1 mouse cellular context compared by ENCODE assay signal in the genomic region with DNA sequence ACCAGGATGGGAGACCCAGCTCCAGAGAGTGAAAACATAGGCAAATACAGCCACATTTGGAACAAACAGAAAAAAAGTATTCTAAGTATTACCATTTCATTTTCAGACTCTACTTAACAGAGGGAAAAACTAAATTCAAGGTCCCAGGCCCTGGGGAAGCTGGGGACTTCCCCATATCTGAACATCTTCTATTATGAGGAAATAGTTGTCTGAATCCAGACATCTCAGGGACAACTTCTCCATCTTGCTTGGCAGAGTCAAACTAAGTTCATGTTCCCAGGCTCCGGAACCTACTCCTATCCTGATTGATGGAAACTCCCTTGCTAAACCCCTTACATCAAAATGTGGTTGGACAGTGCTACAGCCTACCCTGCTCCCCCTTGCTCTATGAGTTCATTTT.
TF ChIP-seq lines count a peak whose summit lies in the region.

No protein-coding gene starts in this region.

TF ChIP-seq in CH12.LX, 34 proteins besides CTCF, POLR2A, EP300 and RAD21:
- TF ChIP-seq MAX (IDR thresholded peaks at IDR 0.05; ENCODE audit: low read length) = no peak
- no peak for TF ChIP-seq NRF1 (IDR thresholded peaks at IDR 0.05; ENCODE audit: low read depth, low read length)
- TF ChIP-seq CHD2 (IDR thresholded peaks at IDR 0.05; ENCODE audit: low read length) = no peak
- no peak for TF ChIP-seq E2F4 (IDR thresholded peaks at IDR 0.05; ENCODE audit: insufficient replicate concordance, low read depth, low read length)
- TF ChIP-seq ZKSCAN1 (IDR thresholded peaks at IDR 0.05; ENCODE audit: borderline replicate concordance, low read depth, low read length) = no peak
- TF ChIP-seq RCOR1 (conservative IDR thresholded peaks at IDR 0.05; ENCODE audit: low read depth, low read length) = no peak
- peak; percentile 23; the same call in 1 of the 2 replicates for TF ChIP-seq ELF1 (IDR thresholded peaks at IDR 0.05; ENCODE audit: low read depth, low read length)
- TF ChIP-seq KAT2A (IDR thresholded peaks at IDR 0.05; ENCODE audit: insufficient replicate concordance, low read length) = no peak
- TF ChIP-seq UBTF (IDR thresholded peaks at IDR 0.05; ENCODE audit: low read depth, low read length) = no peak
- no peak for TF ChIP-seq MAFK (IDR thresholded peaks at IDR 0.05; ENCODE audit: insufficient replicate concordance, low read length)
- no peak for TF ChIP-seq MAZ (IDR thresholded peaks at IDR 0.05; ENCODE audit: low read depth, low read length)
- no peak for TF ChIP-seq JUND (conservative IDR thresholded peaks at IDR 0.05; ENCODE audit: low read depth, low read length)
- no peak for TF ChIP-seq USF2 (conservative IDR thresholded peaks at IDR 0.05; ENCODE audit: low read depth, low read length)
- TF ChIP-seq MYC (IDR thresholded peaks at IDR 0.05; ENCODE audit: low read depth, low read length) = no peak
- TF ChIP-seq IRF4 (IDR thresholded peaks at IDR 0.05; ENCODE audit: low read depth, low read length) = 0 out of 2 replicates have a peak, but pooled peaks have one; percentile 17
- TF ChIP-seq POLR2AphosphoS2 (IDR thresholded peaks at IDR 0.05; ENCODE audit: low read depth, low read length) = no peak
- TF ChIP-seq ETS1 (conservative IDR thresholded peaks at IDR 0.05; ENCODE audit: low read depth, low read length) = peak; percentile 10; the same call in 1 of the 2 replicates
- peak; percentile 57; the same call in 1 of the 2 replicates for TF ChIP-seq MEF2A (IDR thresholded peaks at IDR 0.05; ENCODE audit: borderline replicate concordance, low read depth, low read length)
- no peak for TF ChIP-seq BHLHE40 (IDR thresholded peaks at IDR 0.05; ENCODE audit: low read depth, low read length)
- no peak for TF ChIP-seq GABPA (IDR thresholded peaks at IDR 0.05; ENCODE audit: insufficient replicate concordance, low read depth, low read length)
- no peak for TF ChIP-seq SIN3A (IDR thresholded peaks at IDR 0.05; ENCODE audit: low read length)
- no peak for TF ChIP-seq MXI1 (IDR thresholded peaks at IDR 0.05; ENCODE audit: low read depth, low read length)
- TF ChIP-seq JUN (IDR thresholded peaks at IDR 0.05; ENCODE audit: insufficient read depth, low read depth, low read length) = no peak
- TF ChIP-seq HCFC1 (IDR thresholded peaks at IDR 0.05; ENCODE audit: low read depth, low read length) = no peak
- no peak for TF ChIP-seq TCF12 (IDR thresholded peaks at IDR 0.05; ENCODE audit: low read depth, low read length)
- no peak for TF ChIP-seq ZMIZ1 (IDR thresholded peaks at IDR 0.05; ENCODE audit: low read depth, low read length)
- TF ChIP-seq NELFE (IDR thresholded peaks at IDR 0.05; ENCODE audit: low read depth, low read length) = no peak
- no peak; the same call in 1 of the 2 replicates for TF ChIP-seq ZNF384 (IDR thresholded peaks at IDR 0.05; ENCODE audit: low read depth, low read length)
- no peak for TF ChIP-seq ZC3H11A (IDR thresholded peaks at IDR 0.05; ENCODE audit: low read depth, low read length)
- no peak for TF ChIP-seq USF1 (IDR thresholded peaks at IDR 0.05; ENCODE audit: low read depth, low read length)
- TF ChIP-seq PAX5 (IDR thresholded peaks at IDR 0.05; ENCODE audit: low read length) = no peak
- no peak for TF ChIP-seq CHD1 (IDR thresholded peaks at IDR 0.05; ENCODE audit: low read depth, low read length)
- TF ChIP-seq TBP (conservative IDR thresholded peaks at IDR 0.05; ENCODE audit: low read depth, low read length) = no peak
- no peak for TF ChIP-seq SMC3 (IDR thresholded peaks at IDR 0.05; ENCODE audit: low read depth, low read length)
